Comparison of ENCODE assay signal across 20 mouse cellular contexts in the genomic region with DNA sequence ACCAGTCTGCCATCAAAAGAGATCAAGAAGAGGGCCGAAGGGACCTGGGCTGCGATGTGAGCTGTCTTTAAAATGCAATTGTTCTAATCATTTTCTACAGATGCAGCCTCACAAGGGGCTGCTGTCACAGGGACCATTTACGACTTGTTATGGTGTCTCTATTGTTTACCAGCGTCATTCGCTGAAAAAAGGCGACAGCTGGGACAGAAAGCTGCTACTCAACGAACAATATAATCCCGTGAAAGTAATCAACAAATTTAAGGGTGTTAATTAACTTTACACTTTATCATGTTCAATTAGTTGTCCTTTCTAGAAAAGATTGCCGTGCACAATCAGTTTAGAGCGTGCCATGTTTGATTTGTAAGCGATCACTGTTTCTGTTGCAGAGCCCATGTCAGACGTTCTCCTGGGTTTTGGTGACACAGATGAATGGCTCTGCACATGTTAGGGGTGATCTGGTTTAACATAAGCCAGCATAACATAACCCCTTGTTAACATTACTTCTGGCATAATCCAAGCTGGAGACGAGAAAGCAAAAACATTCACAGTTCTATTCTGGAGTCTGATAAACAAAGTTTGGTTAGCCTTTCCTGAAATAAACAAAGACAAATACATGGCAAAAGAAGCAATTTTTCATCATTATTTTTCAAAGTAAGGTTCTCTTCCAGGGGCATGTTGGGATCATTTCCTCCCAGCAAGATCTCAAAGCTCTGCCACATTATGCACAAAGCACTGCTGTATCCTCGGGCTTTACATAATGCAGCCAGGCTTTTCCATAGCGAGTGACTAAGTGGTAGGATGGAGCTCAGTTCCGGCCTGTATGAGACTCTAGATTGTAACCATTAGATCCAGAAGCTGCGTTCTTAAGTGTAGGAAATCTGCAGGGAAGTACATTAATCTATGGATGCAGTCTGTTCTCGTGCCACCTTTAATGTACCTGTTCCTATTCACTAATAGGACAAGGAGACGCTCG.
A peak's percentile ranks its signal among the peaks of the same experiment; 100 is the strongest.
DNase-seq lines count a peak whose midpoint lies in the region; ATAC-seq and TF ChIP-seq lines count a peak whose summit lies in the region.
"Had no signal": no experiment of that assay in that cellular context is flagged by ENCODE, and none has a peak within 500 bp of the region (broad histone marks: within the 10 kb centered on the region; RNA-seq: fewer than 3 reads in every experiment).

No protein-coding gene starts in this region.

- H3K4me1 ChIP-seq in lung, embryonic 16.5 days (replicated peaks; ENCODE audit: control insufficient read depth, insufficient read depth, low read length) = 0 out of 2 replicates have a peak, but pooled peaks cover 8% of the 10 kb centered on the region
- H3K4me1 ChIP-seq in forebrain, embryonic 14.5 days (ENCODE audit: control insufficient read depth, insufficient read depth, low read length) = peaks cover 15% of the 10 kb centered on the region; the same call in 1 of the 2 replicates
- H3K4me1 ChIP-seq in hindbrain, postnatal 0 days (ENCODE audit: insufficient read depth, low read length) = no peaks in the 10 kb centered on the region
- H3K4me1 ChIP-seq: heart, embryonic 10.5 days; limb, embryonic 13.5 days had no signal

- 64% methylated on average over 20 of the region's 20 CpGs for WGBS in lung, embryonic 16.5 days
- 23% methylated on average over 20 of the region's 20 CpGs for WGBS in forebrain, embryonic 14.5 days
- 41% methylated on average over 20 of the region's 20 CpGs for WGBS in hindbrain, postnatal 0 days

- no peak overlapping the region for H3K4me3 ChIP-seq in lung, embryonic 16.5 days (ENCODE audit: low read length)
- H3K4me3 ChIP-seq in forebrain, embryonic 14.5 days (ENCODE audit: low read depth, low read length) = no peak overlapping the region
- no peak overlapping the region for H3K4me3 ChIP-seq in hindbrain, postnatal 0 days (ENCODE audit: low read length)
- H3K4me3 ChIP-seq: erythroblast, embryonic 14.5 days; heart, embryonic 10.5 days; limb, embryonic 13.5 days; liver, embryonic 15.5 days had no signal

- no peaks in the 10 kb centered on the region for H3K27me3 ChIP-seq in lung, embryonic 16.5 days (ENCODE audit: control insufficient read depth, insufficient read depth, low read depth, low read length)
- no peaks in the 10 kb centered on the region for H3K27me3 ChIP-seq in forebrain, embryonic 14.5 days (replicated peaks; ENCODE audit: control insufficient read depth, insufficient read depth, low read length)
- no peaks in the 10 kb centered on the region for H3K27me3 ChIP-seq in hindbrain, postnatal 0 days (ENCODE audit: insufficient read depth, low read length)
- H3K27me3 ChIP-seq: limb, embryonic 13.5 days; liver, embryonic 15.5 days had no signal

- H3K9me3 ChIP-seq in lung, embryonic 16.5 days (ENCODE audit: control insufficient read depth, low read length) = no peaks in the 10 kb centered on the region
- H3K9me3 ChIP-seq in forebrain, embryonic 14.5 days (replicated peaks; ENCODE audit: control insufficient read depth, low read length) = no peaks in the 10 kb centered on the region
- H3K9me3 ChIP-seq in hindbrain, postnatal 0 days (ENCODE audit: low read length) = no peaks in the 10 kb centered on the region
- H3K9me3 ChIP-seq: heart, embryonic 10.5 days; limb, embryonic 13.5 days; liver, embryonic 15.5 days had no signal

- DNase-seq in lung, postnatal 10 days = no peak
- peak; percentile 17 for DNase-seq in brain, adult 2 months (ENCODE audit: low read depth, low spot score)
- peak; percentile 85 for DNase-seq in forebrain, embryonic 14.5 days (ENCODE audit: low spot score)
- peak; percentile 28 for DNase-seq in hindbrain, postnatal 0 days (ENCODE audit: low spot score)
- no peak for DNase-seq in c-Kit-positive CD71-positive TER-119-positive erythroid progenitor cells, embryonic 14.5 days (ENCODE audit: low spot score)
- DNase-seq: adrenal gland, postnatal 25 days; cerebellum, adult 9-11 months; gastrocnemius, postnatal 25 days; heart, postnatal 10 days; kidney, adult 8-10 months; kidney, postnatal 36 days; layer of hippocampus, adult 9-11 months; lung, postnatal 4 days had no signal

- no peak overlapping the region for H3K9ac ChIP-seq in lung, embryonic 16.5 days (ENCODE audit: low read length)
- no peak overlapping the region for H3K9ac ChIP-seq in forebrain, embryonic 14.5 days (ENCODE audit: low read length)
- H3K9ac ChIP-seq in hindbrain, postnatal 0 days (replicated peaks; ENCODE audit: low read length) = no peak overlapping the region
- H3K9ac ChIP-seq: limb, embryonic 13.5 days; liver, embryonic 15.5 days had no signal

- no peak overlapping the region for H3K4me2 ChIP-seq in lung, embryonic 16.5 days (ENCODE audit: low read depth, low read length)
- H3K4me2 ChIP-seq in forebrain, embryonic 14.5 days (ENCODE audit: low read length) = no peak overlapping the region
- no peak overlapping the region for H3K4me2 ChIP-seq in hindbrain, postnatal 0 days (ENCODE audit: low read depth, low read length)
- H3K4me2 ChIP-seq: limb, embryonic 13.5 days; liver, embryonic 15.5 days had no signal

- peak overlapping the region; percentile 8; the same call in 1 of the 2 replicates for H3K27ac ChIP-seq in lung, embryonic 16.5 days (ENCODE audit: low read length)
- H3K27ac ChIP-seq in forebrain, embryonic 14.5 days (ENCODE audit: low read depth, low read length) = no peak overlapping the region
- H3K27ac ChIP-seq in hindbrain, postnatal 0 days = no peak overlapping the region
- H3K27ac ChIP-seq: heart, embryonic 10.5 days; limb, embryonic 13.5 days; liver, embryonic 15.5 days had no signal

- TF ChIP-seq CTCF in hindbrain, postnatal 0 days (IDR thresholded peaks at IDR 0.05; ENCODE audit: low read depth) = no peak

- H3K36me3 ChIP-seq in lung, embryonic 16.5 days (ENCODE audit: control insufficient read depth, insufficient read depth, low read length) = no peaks in the 10 kb centered on the region
- H3K36me3 ChIP-seq in forebrain, embryonic 14.5 days (ENCODE audit: control insufficient read depth, insufficient read depth, low read length) = no peaks in the 10 kb centered on the region
- H3K36me3 ChIP-seq in hindbrain, postnatal 0 days (ENCODE audit: insufficient read depth, low read length) = no peaks in the 10 kb centered on the region

- ATAC-seq in lung, embryonic 16.5 days (ENCODE audit: low read depth) = no peak
- peak; percentile 86 for ATAC-seq in forebrain, embryonic 14.5 days
- no peak for ATAC-seq in hindbrain, postnatal 0 days
- no peak for ATAC-seq in monocyte, adult 5-6 weeks (replicated peaks; ENCODE audit: insufficient number of reproducible peaks, low FRiP score, low TSS enrichment, poor library complexity, severe bottlenecking)
- ATAC-seq: inflammation-experienced regulatory T-cells, adult 6 months had no signal

Comparison
In these comparisons a context has a peak if more than half of its experiments do, and no peak if none do; other contexts are left out.
1. DNase-seq: peak in brain, adult 2 months (single experiment), forebrain, embryonic 14.5 days (single experiment) and hindbrain, postnatal 0 days (single experiment); none in lung, postnatal 10 days (single experiment) and c-Kit-positive CD71-positive TER-119-positive erythroid progenitor cells, embryonic 14.5 days (single experiment).